Mouse (Mus musculus) heart, embryonic 11.5 days (tissue): ENCODE measurements around the gene Abhd10. TPM values are rescaled to one million over a fixed set of nuclear protein-coding genes. Genes with fewer than 3 reads are reported as not detected.

Experiments used
- ATAC-seq: fragments of 200-750 bp; cut with Nextera tagmentation; replicated peaks from 2 replicates; pipeline ENCODE4 v1.8.0; 2017; ENCODE audit warnings: moderate library complexity; ENCODE audit not compliant: insufficient number of reproducible peaks, low FRiP score, low TSS enrichment
- H3K27ac ChIP-seq: fragments of 300-500 bp; sonication (generic); 2 replicates; pipeline ENCODE4 v1.5.1; 2014; ENCODE audit warnings: mild to moderate bottlenecking, low read depth, low read length
- H3K27me3 ChIP-seq: fragments of 300-500 bp; sonication (generic); 2 replicates; pipeline ENCODE4 v1.6.1; 2014; ENCODE audit warnings: mild to moderate bottlenecking, low read length, mixed read lengths; ENCODE audit not compliant: control insufficient read depth, insufficient read depth
- H3K36me3 ChIP-seq: fragments of 300-500 bp; sonication (generic); 2 replicates; pipeline ENCODE4 v1.6.1; 2014; ENCODE audit warnings: mild to moderate bottlenecking, low read length, moderate library complexity, mixed read lengths; ENCODE audit not compliant: control insufficient read depth, insufficient read depth
- H3K4me1 ChIP-seq: fragments of 300-500 bp; sonication (generic); 2 replicates; pipeline ENCODE4 v1.6.1; 2014; ENCODE audit warnings: low read length; ENCODE audit not compliant: control insufficient read depth, insufficient read depth
- H3K4me2 ChIP-seq: fragments of 300-500 bp; sonication (generic); 2 replicates; pipeline ENCODE4 v1.6.1; 2014; ENCODE audit warnings: mild to moderate bottlenecking, moderate library complexity
- H3K4me3 ChIP-seq: fragments of 300-500 bp; sonication (generic); 2 replicates; pipeline ENCODE4 v1.5.1; 2014; ENCODE audit warnings: low read depth, low read length
- H3K9ac ChIP-seq: fragments of 300-500 bp; sonication (generic); 2 replicates; pipeline ENCODE4 v1.6.1; 2014; ENCODE audit warnings: mild to moderate bottlenecking, low read depth, low read length, moderate library complexity
- H3K9me3 ChIP-seq: fragments of 300-500 bp; sonication (generic); replicated peaks from 2 replicates; pipeline ENCODE4 v1.6.1; 2016; ENCODE audit warnings: low read length; ENCODE audit not compliant: control insufficient read depth
- WGBS: fragments of 180-500 bp; shearing (Covaris S2); extraction: QIAGEN DNeasy Blood & Tissue Kit; methylation state at CpG from one replicate; pipeline ENCODE4 v1.1.7; 2014; ENCODE audit not compliant: insufficient replicate concordance; 5-methylcytosine and 5-hydroxymethylcytosine counted together
- polyA plus RNA-seq: library from polyadenylated mRNA; unstranded; fragments of >200 nt; fragmentation: Nextera tagmentation; extraction: Ambion mirVana; gene quantifications from 2 replicates; pipeline ENCODE4 v1.2.1, GENCODE M21; 2014

Gene Abhd10
- polyA plus RNA-seq, 1 experiment from 2014 or later = 29.3 TPM

DNA sequence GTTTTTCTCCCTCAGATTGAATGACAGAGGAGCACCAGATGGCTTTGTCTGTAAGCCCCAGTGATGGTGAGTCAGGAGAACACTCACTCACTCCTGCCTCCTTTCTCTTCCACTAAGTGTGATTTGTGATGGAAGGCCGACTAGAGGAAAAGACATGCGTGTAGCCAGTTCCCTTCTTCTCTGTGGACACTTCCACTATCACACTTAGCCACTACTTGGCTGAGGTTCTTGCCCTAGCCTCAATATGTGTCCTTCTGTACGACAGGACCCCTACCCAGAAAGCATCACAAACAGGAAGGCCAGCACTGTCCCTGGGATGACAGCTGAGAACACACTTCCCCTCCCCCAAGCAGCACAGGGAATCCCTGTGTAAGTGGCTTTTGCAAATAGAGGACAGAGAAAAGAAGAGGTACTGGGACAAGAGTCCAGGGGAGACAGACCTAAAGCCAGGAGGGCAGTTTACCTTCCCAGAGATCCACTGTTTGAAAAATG, 20.2 kb downstream of the Abhd10 start:
- Histone ChIP-seq H3K9me3 (no peaks in the 10 kb centered on the region), H3K27me3 (no peaks in the 10 kb centered on the region), H3K36me3 (no peaks in the 10 kb centered on the region), H3K9ac (no peak overlapping the region), H3K27ac (no peak overlapping the region), H3K4me2 (no peak overlapping the region), H3K4me3 (no peak overlapping the region), H3K4me1 (peaks cover 10% of the 10 kb centered on the region)
- no peak for ATAC-seq
- WGBS = 63% methylated on average over 3 of the region's 3 CpGs

GRCm38 (mm10) chr16:45720022-45720630, 22.6 kb downstream of the Abhd10 start:
- no peak overlapping the region for H3K4me2 ChIP-seq
- no peak overlapping the region for H3K4me3 ChIP-seq
- peaks cover 10% of the 10 kb centered on the region for H3K4me1 ChIP-seq
- ATAC-seq = no peak
- H3K27me3 ChIP-seq = no peaks in the 10 kb centered on the region
- no peaks in the 10 kb centered on the region for H3K36me3 ChIP-seq
- no peak overlapping the region for H3K9ac ChIP-seq
- H3K9me3 ChIP-seq = 0 out of 2 replicates have a peak, but pooled peaks cover 2% of the 10 kb centered on the region
- H3K27ac ChIP-seq = no peak overlapping the region
- 73% methylated on average over 10 of the region's 10 CpGs for WGBS

GRCm38 (mm10) chr16:45718296-45718695, 24.5 kb downstream of the Abhd10 start:
- H3K4me3 ChIP-seq = no peak overlapping the region
- no peak overlapping the region for H3K4me2 ChIP-seq
- H3K36me3 ChIP-seq = no peaks in the 10 kb centered on the region
- H3K27me3 ChIP-seq = no peaks in the 10 kb centered on the region
- H3K9ac ChIP-seq = no peak overlapping the region
- 0 out of 2 replicates have a peak, but pooled peaks cover 2% of the 10 kb centered on the region for H3K9me3 ChIP-seq
- WGBS = 83% methylated on average over 4 of the region's 4 CpGs
- ATAC-seq = no peak
- H3K27ac ChIP-seq = no peak overlapping the region
- no peaks in the 10 kb centered on the region for H3K4me1 ChIP-seq

DNA sequence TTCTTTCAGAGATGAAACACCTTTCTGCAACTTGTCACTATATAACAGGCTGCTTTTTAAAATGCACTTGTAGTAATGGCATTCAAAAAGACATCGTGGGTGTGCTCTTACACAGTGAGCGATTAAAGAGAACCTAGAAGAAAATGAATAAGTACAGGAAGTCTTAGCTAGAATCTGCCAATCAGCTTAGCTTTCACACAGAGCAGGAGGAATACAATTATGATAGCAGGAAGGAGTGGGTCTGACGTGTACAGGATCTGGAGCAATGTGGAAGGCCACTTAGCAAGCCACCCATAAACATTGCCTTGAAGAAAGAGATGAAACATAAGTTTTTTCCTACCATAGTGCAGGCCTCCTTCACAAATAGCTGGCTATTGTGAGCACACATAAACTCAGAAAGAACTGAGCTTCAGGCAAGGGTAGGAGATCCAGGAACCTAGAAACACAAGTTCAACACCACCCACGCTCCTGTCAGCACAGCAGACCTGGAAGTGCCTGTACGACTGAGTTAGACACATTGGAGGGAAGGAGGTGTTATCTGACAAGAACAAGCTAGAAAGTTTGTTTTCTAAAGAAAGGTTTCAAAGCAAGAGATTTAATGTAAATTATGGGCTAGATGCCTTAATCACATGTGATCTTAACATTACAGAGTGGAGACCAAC, 28.1 kb downstream of the Abhd10 start:
- Histone ChIP-seq H3K36me3 (no peaks in the 10 kb centered on the region), H3K4me2 (no peak overlapping the region), H3K27me3 (no peaks in the 10 kb centered on the region), H3K4me1 (no peaks in the 10 kb centered on the region), H3K9me3 (0 out of 2 replicates have a peak, but pooled peaks cover 2% of the 10 kb centered on the region), H3K27ac (no peak overlapping the region), H3K9ac (no peak overlapping the region), H3K4me3 (no peak overlapping the region)
- no peak for ATAC-seq
- 77% methylated on average over 5 of the region's 5 CpGs for whole genome bisulfite sequencing

DNA sequence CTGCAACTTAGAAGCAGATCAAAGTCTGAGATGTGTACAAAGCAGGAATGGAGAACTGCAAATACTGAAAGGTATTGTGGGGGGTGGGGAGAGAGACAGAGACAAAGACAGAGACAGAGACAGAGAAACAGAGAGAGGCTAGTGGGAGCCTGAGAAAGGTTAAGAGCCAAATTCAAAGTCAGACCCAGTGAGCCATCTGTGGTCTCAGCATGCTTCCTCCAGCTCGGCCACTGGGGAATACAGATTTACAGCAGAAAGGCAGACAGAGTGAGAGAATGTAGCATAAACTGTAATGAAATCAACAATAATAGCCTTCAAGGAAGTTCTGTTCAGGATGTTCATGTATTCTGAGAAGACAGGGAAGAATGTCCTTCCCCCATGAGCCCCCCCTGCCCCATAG, 28.9 kb downstream of the Abhd10 start:
- 75% methylated on average over 1 of the region's 1 CpGs for WGBS
- no peak for ATAC-seq
- H3K27ac ChIP-seq = no peak overlapping the region

GRCm38 (mm10) chr16:45713261-45713660, 29.5 kb downstream of the Abhd10 start:
- ATAC-seq = no peak
- no peaks in the 10 kb centered on the region for H3K4me1 ChIP-seq
- no peak overlapping the region for H3K4me3 ChIP-seq
- H3K27ac ChIP-seq = no peak overlapping the region
- no peak overlapping the region for H3K9ac ChIP-seq
- no peak overlapping the region for H3K4me2 ChIP-seq
- H3K36me3 ChIP-seq = no peaks in the 10 kb centered on the region
- 83% methylated on average over 5 of the region's 5 CpGs for WGBS
- 0 out of 2 replicates have a peak, but pooled peaks cover 2% of the 10 kb centered on the region for H3K9me3 ChIP-seq
- H3K27me3 ChIP-seq = no peaks in the 10 kb centered on the region

More for the DNA sequence above, 28.9 kb downstream of the Abhd10 start:
- no peak overlapping the region for H3K4me2 ChIP-seq
- H3K27me3 ChIP-seq = no peaks in the 10 kb centered on the region
- 0 out of 2 replicates have a peak, but pooled peaks cover 2% of the 10 kb centered on the region for H3K9me3 ChIP-seq
- H3K4me3 ChIP-seq = no peak overlapping the region
- H3K36me3 ChIP-seq = no peaks in the 10 kb centered on the region
- no peaks in the 10 kb centered on the region for H3K4me1 ChIP-seq
- no peak overlapping the region for H3K9ac ChIP-seq

DNA sequence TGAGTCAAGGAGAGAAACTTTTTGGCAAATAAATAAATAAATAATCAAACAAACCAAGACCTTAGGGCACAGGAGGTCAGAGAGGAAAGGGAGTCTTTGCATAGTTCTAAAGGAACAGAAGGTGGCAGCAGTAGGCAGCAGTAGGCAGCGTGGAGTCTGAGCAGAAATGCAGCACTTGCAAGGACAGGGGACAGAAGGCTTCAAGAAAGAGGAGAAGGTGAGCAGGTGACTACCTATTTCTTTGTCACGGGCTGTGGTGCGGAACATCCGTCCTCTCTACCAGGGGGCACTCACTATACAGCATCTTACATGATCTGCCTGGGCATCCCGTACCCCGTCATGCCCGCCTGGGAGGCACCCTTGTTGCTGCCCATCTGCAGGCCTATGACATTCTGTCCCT, 31.5 kb downstream of the Abhd10 start:
- no peaks in the 10 kb centered on the region for H3K36me3 ChIP-seq
- no peak for ATAC-seq
- WGBS = 59% methylated on average over 7 of the region's 7 CpGs
- H3K4me1 ChIP-seq = no peaks in the 10 kb centered on the region
- 0 out of 2 replicates have a peak, but pooled peaks cover under 1% of the 10 kb centered on the region for H3K9me3 ChIP-seq
- no peak overlapping the region for H3K27ac ChIP-seq
- H3K4me3 ChIP-seq = no peak overlapping the region
- no peak overlapping the region for H3K9ac ChIP-seq
- no peaks in the 10 kb centered on the region for H3K27me3 ChIP-seq
- H3K4me2 ChIP-seq = no peak overlapping the region

- H3K36me3 ChIP-seq = no peaks in the 10 kb centered on the region
- H3K4me2 ChIP-seq = no peak overlapping the region
- H3K4me1 ChIP-seq = no peaks in the 10 kb centered on the region
- H3K27me3 ChIP-seq = no peaks in the 10 kb centered on the region
- H3K27ac ChIP-seq = no peak overlapping the region
- no peak overlapping the region for H3K9ac ChIP-seq
- 54% methylated on average over 5 of the region's 5 CpGs for WGBS
- no peak for ATAC-seq
- H3K9me3 ChIP-seq = no peaks in the 10 kb centered on the region
- no peak overlapping the region for H3K4me3 ChIP-seq
Observed at GRCm38 (mm10) chr16:45699301-45699700, 43.5 kb downstream of the Abhd10 start.
